Mouse (Mus musculus): Measurements from ENCODE around the gene Llgl2. TPM values are rescaled to one million over a fixed set of nuclear protein-coding genes. Genes with fewer than 3 reads are reported as not detected.

The Llgl2 gene
- polyA plus RNA-seq, 1 experiment: 0.43 TPM

GRCm38 (mm10) chr11:115898886-115899285, 75.0 kb downstream of the Llgl2 start:
- Histone ChIP-seq H3K27me3 (ENCODE audit: control insufficient read depth, insufficient read depth, insufficient read length) (no peaks in the 10 kb centered on the region), H3K36me3 (ENCODE audit: control insufficient read depth, insufficient read depth) (no peaks in the 10 kb centered on the region), H3K4me2 (ENCODE audit: low read depth) (peak overlapping the region; percentile 76), H3K79me2 (ENCODE audit: control insufficient read depth, insufficient read depth) (no peaks in the 10 kb centered on the region), H3K4me3 (no peak overlapping the region), H3ac (ENCODE audit: control insufficient read depth, insufficient read length) (no peak overlapping the region)
- no peak for TF ChIP-seq REST (IDR thresholded peaks at IDR 0.05; ENCODE audit: insufficient read depth, insufficient read length)
- no peak for TF ChIP-seq TCF3 (IDR thresholded peaks at IDR 0.05; ENCODE audit: insufficient read length, low read depth)
- no peak for TF ChIP-seq MYOG (IDR thresholded peaks at IDR 0.05; ENCODE audit: control insufficient read depth in 1 of 3, insufficient read depth in 1 of 3, insufficient read length in 2 of 3, low read depth in 2 of 3)
- peak in 1 of 3 experiments; percentile 9 for TF ChIP-seq MYOD1 (IDR thresholded peaks at IDR 0.05; ENCODE audit: control insufficient read depth in 1 of 3, insufficient read length in 2 of 3, low read depth in 2 of 3)

DNA sequence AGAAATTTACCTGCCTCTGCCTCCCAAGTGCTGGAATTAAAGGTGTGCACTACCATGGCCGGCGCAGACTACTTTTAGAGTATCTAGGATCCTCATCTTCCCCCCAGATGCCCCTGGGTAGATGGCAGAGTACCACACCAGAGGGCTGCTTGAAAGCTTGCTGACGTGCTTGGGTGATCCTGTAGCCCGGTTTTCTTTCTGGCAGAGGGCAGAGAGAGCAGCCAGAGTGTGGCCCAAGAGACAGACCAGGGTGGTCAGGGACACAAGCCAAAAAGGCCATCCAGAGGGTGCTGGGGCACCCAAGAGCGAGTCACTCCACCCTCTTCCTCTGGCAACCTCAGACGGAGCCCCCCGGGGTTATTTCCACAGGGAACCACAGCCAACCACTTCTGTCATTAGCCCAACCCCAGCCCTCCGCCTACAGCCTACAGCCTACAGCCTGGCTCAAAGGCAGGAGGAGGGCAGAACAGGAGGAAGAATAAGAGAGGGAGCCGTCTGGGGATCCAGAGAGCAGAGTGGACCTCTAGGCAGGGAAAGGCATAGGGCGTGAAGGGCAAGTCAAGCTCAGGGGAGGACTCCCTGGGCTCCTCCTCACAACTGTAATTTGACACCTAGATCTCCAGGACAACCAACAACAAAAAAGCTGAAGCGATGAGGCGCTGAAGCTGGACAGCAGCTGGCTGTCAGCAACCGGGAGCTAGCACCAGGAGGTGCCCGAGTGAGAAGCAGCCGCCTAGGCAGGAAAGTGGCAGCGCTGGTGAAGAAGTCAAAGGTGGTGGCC, 75.8 kb downstream of the Llgl2 start, which contains the start of gene Smim5:
Gene Smim5, plus strand, starts transcription at position 481 of the 781 bp plus-strand sequence.
- Histone ChIP-seq H3K4me3 (peak within 1 kb of the TSS; percentile 29), H3ac (ENCODE audit: control insufficient read depth, insufficient read length) (no peak within 1 kb of the TSS), H3K27me3 (ENCODE audit: control insufficient read depth, insufficient read depth, insufficient read length) (no peaks in the 10 kb centered on the region), H3K79me2 (ENCODE audit: control insufficient read depth, insufficient read depth) (no peaks in the 10 kb centered on the region), H3K36me3 (ENCODE audit: control insufficient read depth, insufficient read depth) (no peaks in the 10 kb centered on the region), H3K4me2 (ENCODE audit: low read depth) (peak within 1 kb of the TSS; percentile 76)
- TF ChIP-seq TCF12 (IDR thresholded peaks at IDR 0.05; ENCODE audit: insufficient read depth, poor library complexity, severe bottlenecking) (peak; percentile 17), CEBPB (IDR thresholded peaks at IDR 0.05; ENCODE audit: insufficient read depth, poor library complexity, severe bottlenecking) (no peak), MYOD1 (IDR thresholded peaks at IDR 0.05; ENCODE audit: control insufficient read depth in 1 of 3, insufficient read length in 2 of 3, low read depth in 2 of 3) (peak; percentile 89 to 98 (median 90)), TCF3 (IDR thresholded peaks at IDR 0.05; ENCODE audit: insufficient read length, low read depth) (peak; percentile 17), SRF (IDR thresholded peaks at IDR 0.05; ENCODE audit: control insufficient read depth, insufficient read length, low read depth) (peak; percentile 28), MAX (IDR thresholded peaks at IDR 0.05; ENCODE audit: low read depth) (no peak), USF1 (IDR thresholded peaks at IDR 0.05; ENCODE audit: low read depth) (no peak), E2F4 (IDR thresholded peaks at IDR 0.05; ENCODE audit: insufficient read depth) (no peak), REST (IDR thresholded peaks at IDR 0.05; ENCODE audit: insufficient read depth, insufficient read length) (peak; percentile 54), MYOG (IDR thresholded peaks at IDR 0.05; ENCODE audit: control insufficient read depth in 1 of 3, insufficient read depth in 1 of 3, insufficient read length in 2 of 3, low read depth in 2 of 3) (peak; percentile 53 to 82 (median 61)), POLR2A (IDR thresholded peaks at IDR 0.05; ENCODE audit: insufficient read length, low read depth) (peak; percentile 56), POLR2AphosphoS2 (IDR thresholded peaks at IDR 0.05; ENCODE audit: insufficient read length, low read depth) (no peak)

GRCm38 (mm10) chr11:115900561-115901337, 76.9 kb downstream of the Llgl2 start:
- Histone ChIP-seq H3ac (ENCODE audit: control insufficient read depth, insufficient read length) (no peak overlapping the region), H3K79me2 (ENCODE audit: control insufficient read depth, insufficient read depth) (no peaks in the 10 kb centered on the region), H3K27me3 (ENCODE audit: control insufficient read depth, insufficient read depth, insufficient read length) (no peaks in the 10 kb centered on the region), H3K36me3 (ENCODE audit: control insufficient read depth, insufficient read depth) (no peaks in the 10 kb centered on the region), H3K4me3 (peak overlapping the region; percentile 29), H3K4me2 (ENCODE audit: low read depth) (peak overlapping the region; percentile 76)
- TF ChIP-seq MAX (IDR thresholded peaks at IDR 0.05; ENCODE audit: low read depth) (no peak), SRF (IDR thresholded peaks at IDR 0.05; ENCODE audit: control insufficient read depth, insufficient read length, low read depth) (peak; percentile 17)

DNA sequence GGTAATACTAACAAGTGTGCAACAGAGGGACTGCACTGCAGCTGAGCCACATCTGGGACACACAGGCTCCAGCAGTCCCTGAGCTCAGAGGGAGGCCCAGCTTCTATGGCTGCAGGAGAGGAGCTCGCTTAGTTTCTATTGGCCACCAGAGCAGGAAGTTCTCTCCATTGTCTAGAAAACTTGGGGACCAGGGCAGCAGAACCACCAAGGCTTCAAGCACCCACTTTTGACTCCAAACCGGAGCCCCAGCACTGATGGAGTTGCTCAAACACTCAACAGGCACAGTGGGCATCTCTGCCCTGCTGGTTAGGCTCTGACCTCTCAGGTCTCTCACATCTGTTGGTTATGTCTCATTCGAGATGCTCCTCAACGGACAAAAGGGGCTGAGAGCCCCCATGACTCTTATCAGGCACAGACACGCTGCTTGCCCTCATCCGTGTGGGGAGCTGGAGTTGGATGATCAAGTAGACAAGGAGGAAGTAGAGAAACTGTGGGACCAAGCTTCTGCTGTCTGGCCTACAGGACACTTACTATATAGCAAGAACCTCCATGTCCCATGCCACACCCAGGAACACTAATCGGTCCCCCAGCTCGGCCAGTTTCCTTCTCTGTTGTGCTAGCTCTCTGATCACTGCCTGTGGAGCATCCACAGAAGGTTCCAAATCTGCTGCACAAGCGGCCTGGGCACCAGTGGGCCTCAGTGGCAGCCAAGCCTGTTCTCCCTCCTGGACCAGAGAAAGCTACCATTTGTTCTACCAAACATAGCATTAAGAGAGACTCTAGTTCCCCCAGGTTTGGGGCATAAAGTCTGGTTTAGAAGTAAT, 77.7 kb downstream of the Llgl2 start:
- H3K36me3 ChIP-seq (ENCODE audit: control insufficient read depth, insufficient read depth): no peaks in the 10 kb centered on the region
- peak overlapping the region; percentile 76 for H3K4me2 ChIP-seq (ENCODE audit: low read depth)
- no peak for TF ChIP-seq REST (IDR thresholded peaks at IDR 0.05; ENCODE audit: insufficient read depth, insufficient read length)
- TF ChIP-seq POLR2AphosphoS2 (IDR thresholded peaks at IDR 0.05; ENCODE audit: insufficient read length, low read depth): peak; percentile 17
- no peak overlapping the region for H3ac ChIP-seq (ENCODE audit: control insufficient read depth, insufficient read length)
- H3K27me3 ChIP-seq (ENCODE audit: control insufficient read depth, insufficient read depth, insufficient read length): no peaks in the 10 kb centered on the region
- peak overlapping the region; percentile 29 for H3K4me3 ChIP-seq
- no peaks in the 10 kb centered on the region for H3K79me2 ChIP-seq (ENCODE audit: control insufficient read depth, insufficient read depth)

DNA sequence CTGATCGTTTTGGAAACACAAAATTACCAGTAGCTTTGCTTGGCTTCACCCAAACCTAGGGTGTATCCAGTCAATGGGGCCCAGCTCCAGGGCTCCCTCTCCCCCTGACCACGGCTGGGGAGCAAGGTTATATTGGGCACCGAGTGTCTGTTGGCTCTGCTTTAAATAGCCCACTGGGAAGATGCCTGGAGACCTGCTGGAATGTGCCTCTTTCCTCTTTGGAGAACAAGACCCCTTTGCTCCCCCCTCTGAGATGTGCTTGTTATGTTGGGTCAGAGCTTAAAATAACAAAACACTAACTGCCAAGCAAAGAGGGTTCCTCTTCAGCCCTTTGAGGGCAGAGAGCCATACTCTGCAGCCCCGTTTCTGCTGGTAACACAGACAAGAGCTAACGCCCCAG, 78.3 kb downstream of the Llgl2 start:
- H3K79me2 ChIP-seq (ENCODE audit: control insufficient read depth, insufficient read depth): no peaks in the 10 kb centered on the region
- no peaks in the 10 kb centered on the region for H3K27me3 ChIP-seq (ENCODE audit: control insufficient read depth, insufficient read depth, insufficient read length)
- TF ChIP-seq E2F4 (IDR thresholded peaks at IDR 0.05; ENCODE audit: insufficient read depth): no peak
- no peak for TF ChIP-seq POLR2A (IDR thresholded peaks at IDR 0.05; ENCODE audit: insufficient read length, low read depth)
- no peak for TF ChIP-seq POLR2AphosphoS2 (IDR thresholded peaks at IDR 0.05; ENCODE audit: insufficient read length, low read depth)
- TF ChIP-seq USF1 (IDR thresholded peaks at IDR 0.05; ENCODE audit: low read depth): no peak
- no peak for TF ChIP-seq MAX (IDR thresholded peaks at IDR 0.05; ENCODE audit: low read depth)
- no peak for TF ChIP-seq TCF3 (IDR thresholded peaks at IDR 0.05; ENCODE audit: insufficient read length, low read depth)
- TF ChIP-seq MYOD1 (IDR thresholded peaks at IDR 0.05; ENCODE audit: control insufficient read depth in 1 of 3, insufficient read length in 2 of 3, low read depth in 2 of 3): no peak
- TF ChIP-seq TCF12 (IDR thresholded peaks at IDR 0.05; ENCODE audit: insufficient read depth, poor library complexity, severe bottlenecking): no peak
- TF ChIP-seq CEBPB (IDR thresholded peaks at IDR 0.05; ENCODE audit: insufficient read depth, poor library complexity, severe bottlenecking): no peak
- peak overlapping the region; percentile 29 for H3K4me3 ChIP-seq
- no peak overlapping the region for H3ac ChIP-seq (ENCODE audit: control insufficient read depth, insufficient read length)
- H3K36me3 ChIP-seq (ENCODE audit: control insufficient read depth, insufficient read depth): no peaks in the 10 kb centered on the region
- peak overlapping the region; percentile 76 for H3K4me2 ChIP-seq (ENCODE audit: low read depth)
